Mouse (Mus musculus) midbrain, embryonic 14.5 days (tissue): ENCODE measurements at regions not wholly inside any gene's neighbourhood (a gene's known extent, or its start where the extent isn't known, plus 50 kb on each side); places are given as distances from the start of the nearest gene placed in this dataset.

ENCODE experiments used
- ATAC-seq: fragments of 200-750 bp; cut with Nextera tagmentation; 2 replicates; pipeline ENCODE4 v1.8.0; 2017; ENCODE audit warnings: moderate number of reproducible peaks, moderate library complexity; ENCODE audit not compliant: low FRiP score, low TSS enrichment
- DNase-seq: peaks from one replicate; pipeline ENCODE4 v3.0.0-alpha.2; 2015
- H3K27ac ChIP-seq: fragments of 300-500 bp; sonication (generic); replicated peaks from 2 replicates; pipeline ENCODE4 v1.5.1; 2014; ENCODE audit warnings: mild to moderate bottlenecking, low read depth, low read length, moderate library complexity
- H3K27me3 ChIP-seq: fragments of 300-500 bp; sonication (generic); 2 replicates; pipeline ENCODE4 v1.6.1; 2014; ENCODE audit warnings: low read length, control low read depth, mixed read lengths; ENCODE audit not compliant: control insufficient read depth, insufficient read depth
- H3K36me3 ChIP-seq: fragments of 300-500 bp; sonication (generic); 2 replicates; pipeline ENCODE4 v1.6.1; 2014; ENCODE audit warnings: low read length, control low read depth; ENCODE audit not compliant: control insufficient read depth, insufficient read depth
- H3K4me1 ChIP-seq: fragments of 300-500 bp; sonication (generic); 2 replicates; pipeline ENCODE4 v1.6.1; 2014; ENCODE audit warnings: mild to moderate bottlenecking, antibody characterized with exemption, low read length, control low read depth; ENCODE audit not compliant: control insufficient read depth, insufficient read depth
- H3K4me2 ChIP-seq: fragments of 300-500 bp; sonication (generic); 2 replicates; pipeline ENCODE4 v1.6.1; 2014; ENCODE audit warnings: mild to moderate bottlenecking, low read length, moderate library complexity
- H3K4me3 ChIP-seq: fragments of 300-500 bp; sonication (generic); replicated peaks from 2 replicates; pipeline ENCODE4 v1.5.1; 2014; ENCODE audit warnings: low read depth, low read length
- H3K9ac ChIP-seq: fragments of 300-500 bp; sonication (generic); replicated peaks from 2 replicates; pipeline ENCODE4 v1.6.1; 2014; ENCODE audit warnings: mild to moderate bottlenecking, low read length, moderate library complexity
- H3K9me3 ChIP-seq: fragments of 300-500 bp; sonication (generic); 2 replicates; pipeline ENCODE4 v1.6.1; 2016; ENCODE audit warnings: low read length, control low read depth, mixed read lengths; ENCODE audit not compliant: control insufficient read depth
- WGBS: fragments of 180-500 bp; shearing (Covaris S2); extraction: QIAGEN DNeasy Blood & Tissue Kit; methylation state at CpG from one replicate; pipeline ENCODE4 v1.1.7; 2014; 5-methylcytosine and 5-hydroxymethylcytosine counted together

DNA sequence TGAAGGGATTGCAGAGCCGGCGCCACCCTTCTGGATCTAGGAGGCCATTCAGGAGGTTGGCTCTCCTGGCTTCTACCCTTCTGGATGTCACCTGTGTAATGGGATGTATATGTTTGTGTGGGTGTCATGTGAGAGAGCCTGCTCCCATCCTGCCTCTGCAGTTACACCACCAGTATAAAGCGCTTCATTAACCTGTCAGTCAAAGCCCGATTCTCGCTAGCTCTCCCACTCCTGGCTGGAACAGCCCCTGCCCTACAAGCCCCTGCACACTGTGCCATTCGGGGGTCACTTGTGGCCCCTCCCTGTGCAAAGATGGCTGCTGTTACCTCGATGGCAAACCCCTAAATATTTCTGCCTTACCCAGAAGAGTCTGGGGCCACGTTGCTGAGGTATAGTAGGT lies 78.5 kb upstream of the Pax2 start:
- Histone ChIP-seq H3K4me1 (0 out of 2 replicates have a peak, but pooled peaks cover 6% of the 10 kb centered on the region), H3K9me3 (no peaks in the 10 kb centered on the region), H3K27me3 (peaks cover 92% of the 10 kb centered on the region), H3K36me3 (no peaks in the 10 kb centered on the region), H3K9ac (no peak overlapping the region), H3K4me2 (no peak overlapping the region), H3K27ac (no peak overlapping the region), H3K4me3 (no peak overlapping the region)
- DNase-seq = no peak
- ATAC-seq = no peak
- 61% methylated on average over 8 of the region's 8 CpGs for WGBS

DNA sequence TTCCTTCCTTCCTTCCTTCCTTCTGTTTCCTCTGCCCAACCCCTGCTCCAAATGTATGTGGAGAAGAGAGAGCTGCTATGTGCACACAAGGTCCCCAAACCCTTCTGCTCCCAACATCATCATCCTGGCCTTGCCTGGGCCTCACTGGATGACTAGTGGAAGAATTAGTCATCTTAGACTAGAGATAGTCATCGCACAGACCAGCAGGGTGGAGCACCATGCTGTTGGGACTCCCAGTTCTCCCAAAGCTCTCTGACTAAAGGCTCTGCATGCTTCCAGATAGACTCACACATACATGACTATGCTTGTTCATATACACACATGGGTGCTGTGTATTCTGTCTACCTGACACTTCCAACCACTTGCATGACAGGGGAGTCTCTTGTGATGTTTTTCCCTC lies 77.2 kb upstream of the Pax2 start:
- 90% methylated on average over 1 of the region's 1 CpGs for WGBS
- H3K36me3 ChIP-seq = no peaks in the 10 kb centered on the region
- no peak overlapping the region for H3K4me3 ChIP-seq
- no peaks in the 10 kb centered on the region for H3K9me3 ChIP-seq
- H3K4me2 ChIP-seq = no peak overlapping the region
- H3K4me1 ChIP-seq = peaks cover 6% of the 10 kb centered on the region; the same call in 1 of the 2 replicates
- H3K27me3 ChIP-seq = peaks cover 93% of the 10 kb centered on the region
- H3K9ac ChIP-seq = no peak overlapping the region
- no peak overlapping the region for H3K27ac ChIP-seq
- no peak for DNase-seq
- ATAC-seq = no peak

DNA sequence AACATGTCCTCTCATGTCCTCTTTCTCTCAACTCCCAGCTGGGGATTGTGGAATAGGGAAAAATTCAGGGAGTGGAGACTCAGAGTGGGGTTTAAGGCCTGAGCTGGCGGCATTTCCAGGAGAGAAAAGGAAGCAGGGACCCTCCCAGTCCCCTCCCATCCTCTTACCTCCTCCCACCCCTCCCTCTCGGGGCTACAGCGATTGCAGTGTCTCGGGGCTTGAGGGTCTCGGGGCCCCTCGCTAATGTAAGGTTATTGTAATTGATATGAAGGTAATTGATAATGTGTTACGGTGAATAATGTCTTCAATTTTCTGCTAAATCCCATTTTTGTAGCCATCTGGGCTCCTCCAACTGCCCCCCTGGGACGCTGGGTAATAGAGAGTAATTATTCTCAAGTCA lies 74.2 kb upstream of the Pax2 start:
- Histone ChIP-seq H3K9ac (no peak overlapping the region), H3K4me3 (no peak overlapping the region), H3K4me2 (no peak overlapping the region), H3K27ac (no peak overlapping the region), H3K9me3 (no peaks in the 10 kb centered on the region), H3K36me3 (no peaks in the 10 kb centered on the region), H3K4me1 (peaks cover 5% of the 10 kb centered on the region; the same call in 1 of the 2 replicates), H3K27me3 (peaks cover 92% of the 10 kb centered on the region)
- WGBS = 7% methylated on average over 8 of the region's 8 CpGs
- ATAC-seq = no peak
- DNase-seq = no peak

DNA sequence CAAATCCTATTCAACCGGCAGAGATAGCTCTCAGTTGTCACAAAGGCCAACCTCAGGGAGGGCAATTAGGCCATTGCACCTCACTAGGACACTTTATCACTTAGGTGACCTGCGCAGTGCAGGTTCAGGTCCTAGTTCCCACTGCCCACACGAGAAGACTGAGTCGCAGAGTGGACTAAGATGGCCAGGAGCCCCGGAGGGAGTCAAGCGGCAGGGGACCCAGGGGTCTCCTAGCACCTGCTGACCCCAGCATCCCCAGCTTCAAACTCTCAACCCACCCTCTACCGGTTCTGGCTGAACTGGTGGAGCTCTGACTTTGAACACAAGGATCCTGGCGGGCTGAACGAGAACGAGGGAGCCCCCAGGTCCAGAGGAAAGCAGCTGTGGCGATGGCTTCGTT lies 72.7 kb upstream of the Pax2 start:
- ATAC-seq (no peak), DNase-seq (no peak)
- H3K4me1 ChIP-seq = peaks cover 5% of the 10 kb centered on the region; the same call in 1 of the 2 replicates
- H3K27ac ChIP-seq = no peak overlapping the region
- no peaks in the 10 kb centered on the region for H3K36me3 ChIP-seq
- no peaks in the 10 kb centered on the region for H3K9me3 ChIP-seq
- no peak overlapping the region for H3K4me2 ChIP-seq
- WGBS = 1% methylated on average over 12 of the region's 12 CpGs
- H3K27me3 ChIP-seq = peaks cover 84% of the 10 kb centered on the region
- no peak overlapping the region for H3K9ac ChIP-seq
- no peak overlapping the region for H3K4me3 ChIP-seq

DNA sequence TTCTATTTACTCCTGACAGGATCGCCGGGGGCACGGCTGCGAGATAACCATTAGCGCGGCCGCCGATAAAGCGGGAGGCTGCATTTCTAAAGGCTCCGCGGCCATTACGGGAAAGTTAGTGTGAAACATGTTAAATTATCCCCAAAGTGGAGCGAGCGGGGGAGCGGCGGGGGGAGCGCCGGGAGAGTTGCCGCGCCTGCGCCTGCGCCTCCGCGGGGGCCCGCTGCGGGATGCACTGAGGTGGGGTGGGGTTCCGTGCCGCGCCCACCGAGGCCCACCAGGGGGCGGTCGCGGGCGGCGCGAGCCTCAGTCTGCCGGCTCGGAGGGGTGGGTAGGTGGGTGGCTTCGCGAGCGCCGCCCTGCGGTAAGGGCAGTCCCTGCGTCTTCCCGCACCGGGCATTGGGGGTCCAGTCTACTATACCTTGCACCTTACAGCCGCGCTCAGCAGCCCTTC lies 71.8 kb upstream of the Pax2 start:
- H3K9ac ChIP-seq = no peak overlapping the region
- H3K27ac ChIP-seq = no peak overlapping the region
- peak overlapping the region; percentile 17 for H3K4me3 ChIP-seq
- H3K27me3 ChIP-seq = peaks cover 78% of the 10 kb centered on the region
- H3K4me2 ChIP-seq = peak overlapping the region; percentile 44
- no peaks in the 10 kb centered on the region for H3K9me3 ChIP-seq
- WGBS = 1% methylated on average over 43 of the region's 48 CpGs
- ATAC-seq (no peak; the same call in 1 of the 2 replicates), DNase-seq (peak; percentile 78)
- H3K4me1 ChIP-seq = peaks cover 5% of the 10 kb centered on the region; the same call in 1 of the 2 replicates
- no peaks in the 10 kb centered on the region for H3K36me3 ChIP-seq

DNA sequence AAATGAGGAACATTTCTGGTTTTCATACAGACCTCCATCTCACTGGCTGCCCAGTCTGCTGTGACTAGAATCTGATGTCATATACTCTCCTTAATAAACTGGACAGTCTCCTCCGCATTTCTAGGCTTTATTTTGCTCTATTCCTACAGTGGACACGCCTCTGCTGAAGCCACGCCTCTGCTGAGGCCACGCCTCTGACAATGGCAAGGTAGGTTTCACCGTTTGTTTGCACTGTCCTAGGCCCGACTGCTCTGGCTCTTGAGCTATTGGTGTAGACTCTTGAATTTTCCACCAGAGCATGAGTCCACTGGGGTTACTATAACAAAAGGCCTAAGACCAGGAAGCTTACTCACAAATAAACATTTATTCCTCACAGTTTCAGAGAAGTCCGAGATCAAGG lies 69.8 kb upstream of the Pax2 start:
- 44% methylated on average over 7 of the region's 7 CpGs for WGBS
- Histone ChIP-seq H3K4me1 (peaks cover 5% of the 10 kb centered on the region; the same call in 1 of the 2 replicates), H3K9ac (no peak overlapping the region), H3K27ac (no peak overlapping the region), H3K27me3 (peaks cover 67% of the 10 kb centered on the region), H3K4me3 (no peak overlapping the region), H3K9me3 (no peaks in the 10 kb centered on the region), H3K36me3 (no peaks in the 10 kb centered on the region), H3K4me2 (no peak overlapping the region)
- DNase-seq = no peak
- no peak for ATAC-seq

DNA sequence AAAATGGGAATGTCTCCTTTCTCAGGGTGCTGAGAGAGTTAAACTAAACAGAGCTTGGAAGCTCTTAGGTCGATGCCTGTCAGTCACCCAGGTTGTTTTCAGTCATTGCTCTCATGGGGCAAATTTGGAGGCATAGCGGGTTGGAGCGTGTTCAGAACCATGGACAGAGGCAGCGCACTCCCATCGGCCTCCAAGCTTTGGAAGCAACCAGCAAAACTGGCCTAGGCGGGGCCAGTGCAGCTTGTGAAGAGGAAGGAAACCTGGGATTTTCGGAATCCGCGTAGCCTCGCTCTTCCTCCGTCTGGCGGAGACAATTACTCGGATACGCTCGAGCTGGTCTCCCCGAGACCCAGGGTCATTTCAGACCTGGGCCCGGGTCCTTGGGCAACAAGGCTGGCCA lies 63.4 kb upstream of the Pax2 start:
- Histone ChIP-seq H3K27ac (no peak overlapping the region), H3K36me3 (no peaks in the 10 kb centered on the region), H3K27me3 (peaks cover 20% of the 10 kb centered on the region), H3K4me1 (peaks cover 19% of the 10 kb centered on the region), H3K4me2 (peak overlapping the region; percentile 46), H3K4me3 (0 out of 2 replicates have a peak overlapping the region, but pooled peaks have one; percentile 10), H3K9me3 (no peaks in the 10 kb centered on the region), H3K9ac (no peak overlapping the region)
- no peak for ATAC-seq
- peak; percentile 72 for DNase-seq
- 1% methylated on average over 17 of the region's 17 CpGs for WGBS

DNA sequence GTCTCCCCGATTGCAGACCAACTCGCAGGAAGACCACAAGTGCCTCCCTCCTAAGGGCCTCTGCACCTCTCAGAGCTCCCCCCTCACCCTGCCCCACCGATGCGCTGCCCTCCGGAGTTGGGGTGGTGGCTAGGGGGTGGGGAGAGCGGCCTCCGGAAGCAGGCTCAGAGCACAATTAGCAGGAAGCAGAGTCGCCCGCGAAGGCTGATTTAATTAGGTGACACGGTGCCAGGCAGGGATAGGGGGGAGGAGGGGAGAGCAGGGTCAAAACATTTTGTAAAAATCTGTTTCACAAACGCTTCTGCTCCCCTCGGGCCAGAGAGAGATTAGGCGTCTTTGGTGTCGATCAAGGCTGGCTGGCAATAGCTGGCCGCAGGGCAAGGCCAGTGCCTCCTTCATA lies 63.0 kb upstream of the Pax2 start:
- no peaks in the 10 kb centered on the region for H3K36me3 ChIP-seq
- H3K9ac ChIP-seq = no peak overlapping the region
- H3K4me2 ChIP-seq = peak overlapping the region; percentile 46
- peaks cover 19% of the 10 kb centered on the region for H3K4me1 ChIP-seq
- no peak overlapping the region for H3K27ac ChIP-seq
- under 1% methylated on average over 16 of the region's 16 CpGs for WGBS
- 0 out of 2 replicates have a peak overlapping the region, but pooled peaks have one; percentile 10 for H3K4me3 ChIP-seq
- ATAC-seq (peak; percentile 40; the same call in 1 of the 2 replicates), DNase-seq (peak; percentile 62)
- H3K27me3 ChIP-seq = peaks cover 20% of the 10 kb centered on the region
- no peaks in the 10 kb centered on the region for H3K9me3 ChIP-seq

DNA sequence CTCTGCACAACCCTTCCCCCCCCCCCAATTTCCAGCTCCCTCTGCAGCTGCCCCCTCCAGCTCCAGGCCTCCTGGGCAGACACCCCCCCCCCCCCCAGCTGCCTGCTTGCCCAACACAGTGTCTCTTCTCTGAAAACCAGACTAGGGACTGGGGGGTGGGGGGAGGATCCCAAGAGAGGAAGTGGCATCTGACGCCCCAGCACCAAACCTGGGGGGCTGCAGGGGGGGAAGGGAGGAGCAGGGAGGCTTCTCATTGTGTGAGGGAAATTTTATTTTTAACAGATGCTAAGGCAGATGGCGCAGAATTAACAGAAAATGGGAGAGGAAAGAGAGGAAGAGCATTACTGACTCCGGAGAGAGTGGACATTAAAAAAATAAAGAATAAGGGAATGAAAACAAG lies 60.5 kb upstream of the Pax2 start:
- H3K36me3 ChIP-seq = no peaks in the 10 kb centered on the region
- no peaks in the 10 kb centered on the region for H3K9me3 ChIP-seq
- WGBS = 7% methylated on average over 3 of the region's 3 CpGs
- ATAC-seq (no peak), DNase-seq (no peak)
- H3K4me3 ChIP-seq = no peak overlapping the region
- H3K9ac ChIP-seq = no peak overlapping the region
- H3K27me3 ChIP-seq = peaks cover 24% of the 10 kb centered on the region
- peaks cover 29% of the 10 kb centered on the region for H3K4me1 ChIP-seq
- H3K27ac ChIP-seq = no peak overlapping the region
- H3K4me2 ChIP-seq = no peak overlapping the region
